Mouse (Mus musculus) heart, postnatal 14 days (tissue): Measurements from ENCODE around the gene Arhgap27. TPM values are rescaled to one million over a fixed set of nuclear protein-coding genes. Genes with fewer than 3 reads are reported as not detected.
"Not testable (repeated sequence)": the region's sequence is repeated elsewhere in the genome, so short reads cannot be mapped to it uniquely, and the experiment has no call there.

Source experiments
- DNase-seq, 2 experiments: peaks; one replicate each; pipeline ENCODE4 v3.0.0; 2021 to 2022
- intact Hi-C: fragments of 180-260 bp; cut with DNase I; formaldehyde crosslinking; loops from one replicate; pipeline ENCODE4 v1.15.1; 2025
- total RNA-seq, 2 experiments: library from RNA; stranded (reverse); gene quantifications; 2 replicates each; pipeline ENCODE4 v1.2.3; 2021

Gene Arhgap27
- total RNA-seq, 2 experiments from 2014 or later: 27.2 to 29.1 TPM

- intact Hi-C loops: loop anchor here (10.0 kb wide), 1 partner anchor 335 kb away; no protein-coding TSS in a partner anchor
- DNase-seq: no peak
These were observed 23.9 kb downstream of the Arhgap27 start for GRCm38 (mm10) chr11:103339414-103340119.

GRCm38 (mm10) chr11:103338671-103339070 lies 24.8 kb downstream of the Arhgap27 start:
- no peak for DNase-seq
- intact Hi-C loops: loop anchor here (10.0 kb wide), 1 partner anchor 336 kb away; no protein-coding TSS in a partner anchor

GRCm38 (mm10) chr11:103338119-103338518 lies 25.4 kb downstream of the Arhgap27 start:
- DNase-seq: no peak

GRCm38 (mm10) chr11:103337180-103337579 lies 26.3 kb downstream of the Arhgap27 start:
- peak; percentile 43 to 64 for DNase-seq
- intact Hi-C loops: loop anchor here (10.0 kb wide), 1 partner anchor 338 kb away; no protein-coding TSS in a partner anchor

More at GRCm38 (mm10) chr11:103338119-103338518, 25.4 kb downstream of the Arhgap27 start:
- intact Hi-C loops: loop anchor here (10.0 kb wide), 1 partner anchor 337 kb away; no protein-coding TSS in a partner anchor

GRCm38 (mm10) chr11:103335561-103335960 lies 27.9 kb downstream of the Arhgap27 start:
- peak; percentile 43 to 53 for DNase-seq
- intact Hi-C loops: loop anchor here (2.0 to 10.0 kb wide), 2 partner anchors 221 to 339 kb away; no protein-coding TSS in a partner anchor

GRCm38 (mm10) chr11:103334925-103335324 lies 28.6 kb downstream of the Arhgap27 start:
- intact Hi-C loops: loop anchor here (2.0 to 10.0 kb wide), 2 partner anchors 222 to 340 kb away; no protein-coding TSS in a partner anchor
- no peak for DNase-seq

- DNase-seq: peak; percentile 40 to 69
- intact Hi-C loops: loop anchor here (1.0 to 10.0 kb wide), 4 partner anchors 25 to 341 kb away; no protein-coding TSS in a partner anchor
These were observed 29.6 kb downstream of the Arhgap27 start for GRCm38 (mm10) chr11:103333719-103334398.

- DNase-seq: no peak
These were observed 30.4 kb downstream of the Arhgap27 start for GRCm38 (mm10) chr11:103332890-103333651.

GRCm38 (mm10) chr11:103332186-103332889 lies 31.2 kb downstream of the Arhgap27 start:
- intact Hi-C loops: loop anchor here (2.0 to 10.0 kb wide), 2 partner anchors 26 to 342 kb away; no protein-coding TSS in a partner anchor
- peak; percentile 83 to 92 for DNase-seq

More at GRCm38 (mm10) chr11:103332890-103333651, 30.4 kb downstream of the Arhgap27 start:
- intact Hi-C loops: loop anchor here (1.0 to 10.0 kb wide), 3 partner anchors 26 to 342 kb away; no protein-coding TSS in a partner anchor

GRCm38 (mm10) chr11:103331502-103332185 lies 31.8 kb downstream of the Arhgap27 start:
- intact Hi-C loops: loop anchor here (2.0 to 10.0 kb wide), 2 partner anchors 27 to 343 kb away; no protein-coding TSS in a partner anchor
- no peak for DNase-seq

GRCm38 (mm10) chr11:103330651-103331319 lies 32.7 kb downstream of the Arhgap27 start:
- DNase-seq: no peak
- intact Hi-C loops: loop anchor here (10.0 kb wide), 1 partner anchor 344 kb away; no protein-coding TSS in a partner anchor

GRCm38 (mm10) chr11:103326950-103327349 lies 36.5 kb downstream of the Arhgap27 start:
- intact Hi-C loops: loop anchor here (2.0 kb wide), 1 partner anchor 56 kb away; no protein-coding TSS in a partner anchor
- DNase-seq: peak; percentile 75 to 88

GRCm38 (mm10) chr11:103325172-103325571 lies 38.3 kb downstream of the Arhgap27 start:
- intact Hi-C loops: loop anchor here (1.0 kb wide), 2 partner anchors 92 to 157 kb away; no protein-coding TSS in a partner anchor
- peak; percentile 80 to 83 for DNase-seq

- intact Hi-C loops: loop anchor here (1.0 kb wide), 2 partner anchors 91 to 156 kb away; no protein-coding TSS in a partner anchor
These were observed 38.8 kb downstream of the Arhgap27 start for GRCm38 (mm10) chr11:103324723-103325122.

GRCm38 (mm10) chr11:103322832-103323231 lies 40.7 kb downstream of the Arhgap27 start:
- intact Hi-C loops, DNase-seq: not testable (repeated sequence)

More at GRCm38 (mm10) chr11:103324723-103325122, 38.8 kb downstream of the Arhgap27 start:
- DNase-seq: no peak

GRCm38 (mm10) chr11:103320646-103321045 lies 42.8 kb downstream of the Arhgap27 start:
- intact Hi-C loops: no loop called here
- no peak for DNase-seq

- no peak for DNase-seq
- intact Hi-C loops: no loop called here
These were observed 43.3 kb downstream of the Arhgap27 start for GRCm38 (mm10) chr11:103320196-103320595.

- intact Hi-C loops: loop anchor here (5.0 kb wide), 1 partner anchor 36 kb away; no protein-coding TSS in a partner anchor
- DNase-seq: no peak
These were observed 45.5 kb downstream of the Arhgap27 start for GRCm38 (mm10) chr11:103318042-103318441.
